Mouse (Mus musculus): ENCODE data around the gene Pank4. TPM values are rescaled to one million over a fixed set of nuclear protein-coding genes. Genes with fewer than 3 reads are reported as not detected.

The Pank4 gene
- polyA plus RNA-seq, 1 experiment from 2014 or later = 50.1 TPM

- Histone ChIP-seq H3K27me3 (replicated peaks; ENCODE audit: low read depth, poor library complexity, severe bottlenecking) (no peaks in the 10 kb centered on the region), H3K4me3 (no peak overlapping the region), H3K36me3 (replicated peaks) (no peaks in the 10 kb centered on the region), H3K4me1 (peaks cover 19% of the 10 kb centered on the region), H3K27ac (replicated peaks) (no peak overlapping the region; the same call in 1 of the 2 replicates), H3K9me3 (no peaks in the 10 kb centered on the region)
- WGBS = 56% methylated on average over 13 of the region's 13 CpGs
- no peak for DNase-seq (ENCODE audit: low spot score)
These were observed 30.5 kb upstream of the Pank4 start for GRCm38 (mm10) chr4:154933306-154933907.

GRCm38 (mm10) chr4:154934800-154935199 lies 29.1 kb upstream of the Pank4 start:
- H3K36me3 ChIP-seq (replicated peaks) = no peaks in the 10 kb centered on the region
- no peak overlapping the region for H3K4me3 ChIP-seq
- H3K27ac ChIP-seq (replicated peaks) = no peak overlapping the region
- H3K4me1 ChIP-seq = peaks cover 9% of the 10 kb centered on the region; the same call in 1 of the 2 replicates
- H3K27me3 ChIP-seq (replicated peaks; ENCODE audit: low read depth, poor library complexity, severe bottlenecking) = no peaks in the 10 kb centered on the region
- DNase-seq (ENCODE audit: low spot score) = no peak
- no peaks in the 10 kb centered on the region for H3K9me3 ChIP-seq
- WGBS = 93% methylated on average over 2 of the region's 2 CpGs

GRCm38 (mm10) chr4:154935788-154936187 lies 28.1 kb upstream of the Pank4 start:
- Histone ChIP-seq H3K27me3 (replicated peaks; ENCODE audit: low read depth, poor library complexity, severe bottlenecking) (no peaks in the 10 kb centered on the region; the same call in 1 of the 2 replicates), H3K27ac (replicated peaks) (no peak overlapping the region), H3K9me3 (no peaks in the 10 kb centered on the region), H3K4me1 (peaks cover 9% of the 10 kb centered on the region; the same call in 1 of the 2 replicates), H3K36me3 (replicated peaks) (no peaks in the 10 kb centered on the region), H3K4me3 (no peak overlapping the region)
- 74% methylated on average over 7 of the region's 7 CpGs for WGBS
- peak; percentile 7 for DNase-seq (ENCODE audit: low spot score)

- Histone ChIP-seq H3K4me3 (no peak overlapping the region), H3K36me3 (replicated peaks) (no peaks in the 10 kb centered on the region), H3K27ac (replicated peaks) (no peak overlapping the region), H3K27me3 (replicated peaks; ENCODE audit: low read depth, poor library complexity, severe bottlenecking) (no peaks in the 10 kb centered on the region; the same call in 1 of the 2 replicates), H3K9me3 (no peaks in the 10 kb centered on the region), H3K4me1 (peaks cover 9% of the 10 kb centered on the region; the same call in 1 of the 2 replicates)
- DNase-seq (ENCODE audit: low spot score) = no peak
- WGBS = 63% methylated on average over 8 of the region's 8 CpGs
These were observed 27.2 kb upstream of the Pank4 start for GRCm38 (mm10) chr4:154936542-154937255.

GRCm38 (mm10) chr4:154937746-154938145 lies 26.2 kb upstream of the Pank4 start:
- Histone ChIP-seq H3K9me3 (0 out of 2 replicates have a peak, but pooled peaks cover 3% of the 10 kb centered on the region), H3K27me3 (replicated peaks; ENCODE audit: low read depth, poor library complexity, severe bottlenecking) (no peaks in the 10 kb centered on the region; the same call in 1 of the 2 replicates), H3K4me1 (peaks cover 9% of the 10 kb centered on the region; the same call in 1 of the 2 replicates), H3K36me3 (replicated peaks) (no peaks in the 10 kb centered on the region), H3K27ac (replicated peaks) (no peak overlapping the region), H3K4me3 (no peak overlapping the region)
- WGBS = 82% methylated on average over 1 of the region's 1 CpGs
- DNase-seq (ENCODE audit: low spot score) = no peak

GRCm38 (mm10) chr4:154940156-154940555 lies 23.8 kb upstream of the Pank4 start:
- H3K9me3 ChIP-seq = 0 out of 2 replicates have a peak, but pooled peaks cover 3% of the 10 kb centered on the region
- WGBS = 87% methylated on average over 2 of the region's 2 CpGs
- H3K4me1 ChIP-seq = peaks cover 5% of the 10 kb centered on the region; the same call in 1 of the 2 replicates
- no peaks in the 10 kb centered on the region; the same call in 1 of the 2 replicates for H3K27me3 ChIP-seq (replicated peaks; ENCODE audit: low read depth, poor library complexity, severe bottlenecking)
- DNase-seq (ENCODE audit: low spot score) = no peak
- H3K36me3 ChIP-seq (replicated peaks) = no peaks in the 10 kb centered on the region
- no peak overlapping the region for H3K27ac ChIP-seq (replicated peaks)
- no peak overlapping the region for H3K4me3 ChIP-seq

- Histone ChIP-seq H3K4me1 (peaks cover 15% of the 10 kb centered on the region), H3K4me3 (no peak overlapping the region), H3K27ac (replicated peaks) (no peak overlapping the region), H3K9me3 (0 out of 2 replicates have a peak, but pooled peaks cover 3% of the 10 kb centered on the region), H3K36me3 (replicated peaks) (no peaks in the 10 kb centered on the region), H3K27me3 (replicated peaks; ENCODE audit: low read depth, poor library complexity, severe bottlenecking) (no peaks in the 10 kb centered on the region; the same call in 1 of the 2 replicates)
- 89% methylated on average over 5 of the region's 5 CpGs for WGBS
- DNase-seq (ENCODE audit: low spot score) = no peak
These were observed 22.1 kb upstream of the Pank4 start for GRCm38 (mm10) chr4:154941831-154942230.

GRCm38 (mm10) chr4:154942632-154943322 lies 21.1 kb upstream of the Pank4 start:
- Histone ChIP-seq H3K27me3 (replicated peaks; ENCODE audit: low read depth, poor library complexity, severe bottlenecking) (no peaks in the 10 kb centered on the region; the same call in 1 of the 2 replicates), H3K9me3 (0 out of 2 replicates have a peak, but pooled peaks cover 3% of the 10 kb centered on the region), H3K27ac (replicated peaks) (no peak overlapping the region), H3K36me3 (replicated peaks) (no peaks in the 10 kb centered on the region), H3K4me1 (peaks cover 14% of the 10 kb centered on the region), H3K4me3 (no peak overlapping the region)
- WGBS = 86% methylated on average over 10 of the region's 10 CpGs
- DNase-seq (ENCODE audit: low spot score) = no peak

GRCm38 (mm10) chr4:154943323-154944039 lies 20.4 kb upstream of the Pank4 start:
- H3K9me3 ChIP-seq = 0 out of 2 replicates have a peak, but pooled peaks cover 3% of the 10 kb centered on the region
- H3K4me3 ChIP-seq = no peak overlapping the region
- no peak for DNase-seq (ENCODE audit: low spot score)
- 91% methylated on average over 6 of the region's 6 CpGs for WGBS
- peaks cover 6% of the 10 kb centered on the region for H3K27me3 ChIP-seq (replicated peaks; ENCODE audit: low read depth, poor library complexity, severe bottlenecking)
- peak overlapping the region; percentile 1; the same call in 1 of the 2 replicates for H3K27ac ChIP-seq (replicated peaks)
- peaks cover 19% of the 10 kb centered on the region for H3K4me1 ChIP-seq
- no peaks in the 10 kb centered on the region for H3K36me3 ChIP-seq (replicated peaks)

GRCm38 (mm10) chr4:154944121-154944590 lies 19.8 kb upstream of the Pank4 start:
- WGBS = 12% methylated on average over 2 of the region's 2 CpGs
- peak; percentile 75 for DNase-seq (ENCODE audit: low spot score)
- Histone ChIP-seq H3K27me3 (replicated peaks; ENCODE audit: low read depth, poor library complexity, severe bottlenecking) (peaks cover 12% of the 10 kb centered on the region), H3K9me3 (0 out of 2 replicates have a peak, but pooled peaks cover 3% of the 10 kb centered on the region), H3K27ac (replicated peaks) (0 out of 2 replicates have a peak overlapping the region, but pooled peaks have one; percentile 1), H3K4me1 (peaks cover 25% of the 10 kb centered on the region), H3K36me3 (replicated peaks) (no peaks in the 10 kb centered on the region), H3K4me3 (no peak overlapping the region)

GRCm38 (mm10) chr4:154946319-154946718 lies 17.6 kb upstream of the Pank4 start:
- 0 out of 2 replicates have a peak, but pooled peaks cover 3% of the 10 kb centered on the region for H3K9me3 ChIP-seq
- peaks cover 37% of the 10 kb centered on the region for H3K4me1 ChIP-seq
- peak overlapping the region; percentile 70 for H3K27ac ChIP-seq (replicated peaks)
- peak; percentile 83 for DNase-seq (ENCODE audit: low spot score)
- no peaks in the 10 kb centered on the region for H3K36me3 ChIP-seq (replicated peaks)
- H3K27me3 ChIP-seq (replicated peaks; ENCODE audit: low read depth, poor library complexity, severe bottlenecking) = peaks cover 34% of the 10 kb centered on the region
- H3K4me3 ChIP-seq = peak overlapping the region; percentile 48
- 4% methylated on average over 8 of the region's 8 CpGs for WGBS

Measured in embryonic facial prominence, embryonic 10.5 days (tissue).